Mouse (Mus musculus) liver, postnatal 0 days (tissue): ENCODE measurements at regions not wholly inside any gene's neighbourhood (a gene's known extent, or its start where the extent isn't known, plus 50 kb on each side); places are given as distances from the start of the nearest gene placed in this dataset.

ENCODE experiments used
- ATAC-seq: fragments of 200-750 bp; cut with Nextera tagmentation; 2 replicates; pipeline ENCODE4 v1.8.0; 2017; ENCODE audit warnings: mild to moderate bottlenecking, moderate library complexity
- DNase-seq: peaks from one replicate; pipeline ENCODE4 v3.0.0-alpha.2; 2016
- H3K27ac ChIP-seq: fragments of 300-500 bp; sonication (generic); 2 replicates; pipeline ENCODE4 v1.5.1; 2014; ENCODE audit warnings: antibody characterized with exemption, moderate library complexity, mild to moderate bottlenecking, low read depth
- H3K27me3 ChIP-seq: fragments of 300-500 bp; sonication (generic); 2 replicates; pipeline ENCODE4 v1.6.1; 2014; ENCODE audit warnings: low read length, control low read depth, mixed read lengths; ENCODE audit not compliant: insufficient read depth
- H3K36me3 ChIP-seq: fragments of 300-500 bp; sonication (generic); replicated peaks from 2 replicates; pipeline ENCODE4 v1.6.1; 2014; ENCODE audit warnings: mild to moderate bottlenecking, control low read depth, low read length, moderate library complexity, mixed read lengths; ENCODE audit not compliant: insufficient read depth
- H3K4me1 ChIP-seq: fragments of 300-500 bp; sonication (generic); 2 replicates; pipeline ENCODE4 v1.6.1; 2014; ENCODE audit warnings: antibody characterized with exemption, mild to moderate bottlenecking, control low read depth; ENCODE audit not compliant: insufficient read depth
- H3K4me2 ChIP-seq: fragments of 300-500 bp; sonication (generic); 2 replicates; pipeline ENCODE4 v1.6.1; 2014; ENCODE audit warnings: low read depth, mild to moderate bottlenecking, low read length, moderate library complexity, mixed read lengths
- H3K4me3 ChIP-seq: fragments of 300-500 bp; sonication (generic); 2 replicates; pipeline ENCODE4 v1.5.1; 2014; ENCODE audit warnings: low read depth, low read length
- H3K9ac ChIP-seq: fragments of 300-500 bp; sonication (generic); replicated peaks from 2 replicates; pipeline ENCODE4 v1.6.1; 2014; ENCODE audit warnings: mild to moderate bottlenecking, moderate library complexity
- H3K9me3 ChIP-seq: fragments of 300-500 bp; sonication (generic); 2 replicates; pipeline ENCODE4 v1.6.1; 2016; ENCODE audit warnings: mild to moderate bottlenecking, control low read depth, low read length, mixed read lengths
- CTCF ChIP-seq: sonication (generic); IDR thresholded peaks from 2 replicates; pipeline ENCODE4 v1.5.1; 2016; ENCODE audit warnings: antibody characterized with exemption, low read depth
- EP300 ChIP-seq: IDR thresholded peaks from 2 replicates; pipeline ENCODE4 v1.6.1; 2016; ENCODE audit warnings: antibody characterized with exemption, low read depth, mild to moderate bottlenecking
- WGBS: fragments of 180-500 bp; shearing (Covaris S2); extraction: QIAGEN DNeasy Blood & Tissue Kit; methylation state at CpG from one replicate; pipeline ENCODE4 v1.1.7; 2014; ENCODE audit not compliant: insufficient replicate concordance; 5-methylcytosine and 5-hydroxymethylcytosine counted together

DNA sequence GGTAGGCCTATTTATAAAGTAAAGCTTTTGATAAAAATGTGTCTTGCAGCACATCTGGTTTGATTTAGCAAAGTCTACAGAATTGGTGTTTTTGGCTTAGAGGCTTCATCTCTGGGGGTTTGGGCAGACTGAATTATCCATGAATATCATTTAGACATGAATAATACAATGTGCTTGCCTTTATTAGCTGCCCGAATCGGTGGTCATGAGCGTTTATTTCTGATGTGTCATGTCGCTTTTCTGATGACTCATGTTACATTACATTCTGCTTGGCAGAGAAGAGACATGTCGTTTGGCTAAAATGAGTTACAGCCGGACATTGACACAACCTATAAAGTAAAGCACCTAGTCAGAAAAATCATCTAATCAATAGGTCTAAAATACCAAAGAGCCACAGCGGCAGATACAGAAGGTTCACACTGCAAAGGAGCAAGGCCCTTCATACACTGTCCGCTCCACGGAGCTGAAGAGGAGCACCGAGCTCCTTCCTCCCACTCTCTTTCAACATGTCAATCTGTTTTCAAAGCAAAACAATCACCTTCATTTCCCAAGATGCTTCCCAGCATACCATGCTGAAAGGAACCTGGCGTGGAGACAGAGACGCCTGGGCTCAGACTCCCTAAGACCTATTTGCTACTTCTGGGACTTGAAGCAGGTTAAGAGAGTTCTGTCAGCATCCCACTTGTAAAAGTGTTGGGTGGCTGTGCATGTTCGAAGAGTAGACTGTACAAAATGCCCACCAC lies 120.5 kb upstream of the Esrrg start:
- Histone ChIP-seq H3K27me3 (no peaks in the 10 kb centered on the region), H3K4me3 (no peak overlapping the region), H3K4me1 (no peaks in the 10 kb centered on the region), H3K27ac (no peak overlapping the region), H3K9ac (no peak overlapping the region), H3K4me2 (no peak overlapping the region), H3K9me3 (no peaks in the 10 kb centered on the region), H3K36me3 (no peaks in the 10 kb centered on the region)
- WGBS: 79% methylated on average over 13 of the region's 13 CpGs
- ATAC-seq: no peak
- TF ChIP-seq EP300 (no peak), CTCF (no peak)
- no peak for DNase-seq

DNA sequence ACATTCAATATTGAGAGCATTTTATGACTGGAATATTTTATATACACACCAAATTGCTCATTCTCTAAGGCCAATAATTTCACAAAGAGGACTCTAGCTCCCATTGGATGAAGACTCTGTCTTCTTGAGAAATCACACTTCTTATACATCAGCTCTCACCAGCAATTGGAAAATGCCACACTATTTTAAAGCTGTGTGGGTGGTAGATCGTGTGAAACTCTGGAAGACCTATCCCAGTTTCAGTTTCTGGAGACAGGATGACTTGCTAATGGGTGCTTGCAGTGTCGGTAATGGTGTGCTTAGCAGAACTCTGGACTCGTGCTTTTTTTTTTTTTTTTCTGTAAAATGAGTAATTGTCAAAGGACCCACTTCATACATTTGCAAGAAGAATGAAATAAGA lies 119.1 kb upstream of the Esrrg start:
- no peak for ATAC-seq
- no peaks in the 10 kb centered on the region for H3K36me3 ChIP-seq

DNA sequence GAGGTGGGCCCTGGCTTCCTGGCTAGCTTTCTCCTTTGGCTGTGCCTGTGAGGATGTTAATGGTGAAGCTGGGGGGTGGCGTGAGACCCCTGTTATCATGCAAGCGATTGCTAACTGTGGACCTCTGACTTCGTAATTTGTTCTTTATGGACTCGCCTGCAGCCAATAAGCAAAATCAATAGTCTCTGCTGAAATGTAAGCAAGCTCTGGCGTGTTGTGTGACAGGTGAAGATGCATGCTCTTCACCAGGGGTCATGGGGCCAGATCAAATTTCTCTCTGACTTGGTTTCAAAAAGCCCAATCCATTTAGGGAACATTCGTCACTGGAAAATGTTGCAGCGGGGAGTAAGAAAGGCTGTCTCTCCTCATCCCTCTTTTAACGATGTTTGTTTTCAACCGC lies 103.2 kb upstream of the Esrrg start:
- Histone ChIP-seq H3K4me1 (no peaks in the 10 kb centered on the region; the same call in 1 of the 2 replicates), H3K9ac (no peak overlapping the region), H3K4me3 (no peak overlapping the region), H3K36me3 (no peaks in the 10 kb centered on the region), H3K4me2 (no peak overlapping the region), H3K27ac (no peak overlapping the region), H3K9me3 (no peaks in the 10 kb centered on the region), H3K27me3 (no peaks in the 10 kb centered on the region)
- ATAC-seq: peak; percentile 51; the same call in 1 of the 2 replicates
- no peak for TF ChIP-seq CTCF
- TF ChIP-seq EP300: 0 out of 2 replicates have a peak, but pooled peaks have one; percentile 27
- WGBS: 53% methylated on average over 9 of the region's 9 CpGs
- DNase-seq: no peak

More for the DNA sequence above, 119.1 kb upstream of the Esrrg start:
- no peak overlapping the region for H3K9ac ChIP-seq
- no peaks in the 10 kb centered on the region for H3K4me1 ChIP-seq
- H3K27ac ChIP-seq: no peak overlapping the region
- 65% methylated on average over 3 of the region's 3 CpGs for WGBS
- H3K4me3 ChIP-seq: no peak overlapping the region
- H3K4me2 ChIP-seq: no peak overlapping the region
- no peak for DNase-seq
- TF ChIP-seq EP300: no peak
- TF ChIP-seq CTCF: no peak
- H3K9me3 ChIP-seq: no peaks in the 10 kb centered on the region
- H3K27me3 ChIP-seq: no peaks in the 10 kb centered on the region

DNA sequence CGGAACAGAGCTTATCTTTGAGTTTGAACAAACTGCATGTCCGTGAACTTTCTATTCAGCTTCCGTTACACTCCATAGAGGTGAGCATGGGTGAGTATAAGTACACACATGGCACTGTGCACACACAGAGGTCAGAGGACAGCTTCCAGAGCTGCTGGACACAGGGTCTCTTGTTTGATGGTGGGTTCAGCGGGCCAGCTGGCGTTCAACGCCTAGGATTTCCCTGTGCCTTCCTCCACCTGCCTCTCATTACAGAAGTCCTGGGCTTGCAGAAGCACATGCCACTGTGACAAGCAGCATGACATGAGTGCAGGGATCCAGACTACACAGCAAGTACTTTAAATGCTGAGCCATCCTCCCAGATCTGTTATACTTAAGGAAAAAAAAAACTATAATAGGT lies 101.4 kb upstream of the Esrrg start:
- H3K4me1 ChIP-seq: no peaks in the 10 kb centered on the region; the same call in 1 of the 2 replicates
- WGBS: 64% methylated on average over 6 of the region's 6 CpGs
- TF ChIP-seq CTCF (no peak), EP300 (no peak)
- ATAC-seq (no peak), DNase-seq (no peak)
- no peak overlapping the region for H3K4me3 ChIP-seq
- H3K4me2 ChIP-seq: no peak overlapping the region
- H3K27me3 ChIP-seq: no peaks in the 10 kb centered on the region
- H3K9me3 ChIP-seq: no peaks in the 10 kb centered on the region
- H3K36me3 ChIP-seq: no peaks in the 10 kb centered on the region
- no peak overlapping the region for H3K27ac ChIP-seq
- H3K9ac ChIP-seq: no peak overlapping the region

DNA sequence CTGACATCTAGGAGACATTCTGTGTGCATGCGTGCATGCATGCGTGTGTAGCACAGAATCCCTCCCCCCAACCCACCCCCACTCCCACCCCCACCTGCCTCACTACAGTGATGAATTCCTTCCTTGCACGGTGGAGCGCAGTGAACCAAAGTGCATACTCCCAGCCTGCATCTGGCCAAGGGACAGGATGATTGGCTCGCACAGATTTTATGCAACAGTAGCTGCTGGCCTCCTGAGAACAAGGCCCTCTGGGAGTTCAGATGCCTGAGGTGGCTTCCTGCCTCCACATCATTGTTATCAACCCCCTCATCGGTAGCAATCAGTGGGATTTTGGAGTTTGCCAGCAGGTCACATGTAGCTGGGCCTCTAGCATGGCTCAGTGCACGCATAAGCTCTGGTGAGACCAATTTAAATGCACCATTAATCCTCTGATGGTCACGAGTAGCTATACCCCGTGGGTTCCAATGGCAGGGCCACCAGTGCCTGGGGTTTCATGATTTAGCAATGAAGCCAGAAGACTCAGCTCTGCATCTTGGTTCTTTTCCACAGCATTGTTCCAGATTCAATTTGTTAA lies 77.2 kb upstream of the Esrrg start:
- Histone ChIP-seq H3K4me2 (no peak overlapping the region), H3K9ac (no peak overlapping the region), H3K27ac (no peak overlapping the region), H3K27me3 (no peaks in the 10 kb centered on the region), H3K9me3 (no peaks in the 10 kb centered on the region), H3K4me1 (no peaks in the 10 kb centered on the region), H3K36me3 (no peaks in the 10 kb centered on the region), H3K4me3 (no peak overlapping the region)
- TF ChIP-seq CTCF: no peak
- no peak for TF ChIP-seq EP300
- 77% methylated on average over 9 of the region's 9 CpGs for WGBS
- DNase-seq: no peak
- no peak for ATAC-seq

DNA sequence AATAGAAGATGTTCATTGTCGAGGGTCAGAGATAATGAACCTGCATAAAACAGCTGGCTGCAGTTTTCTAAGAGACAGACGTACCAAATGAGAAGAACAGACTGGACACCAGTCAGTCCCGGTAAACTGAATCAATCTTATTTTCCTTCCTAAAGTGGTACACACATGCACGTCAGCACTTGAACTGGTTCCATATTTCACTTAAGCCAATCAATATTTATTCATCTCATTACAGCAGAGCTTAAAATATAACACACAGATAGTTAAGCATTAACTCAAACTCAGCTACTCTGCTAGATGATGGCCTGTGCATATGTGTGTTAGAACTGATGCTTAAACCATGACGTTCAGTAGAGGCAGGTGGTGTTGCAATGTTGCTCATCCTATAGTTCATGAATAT lies 72.3 kb upstream of the Esrrg start:
- no peak overlapping the region for H3K9ac ChIP-seq
- DNase-seq (no peak), ATAC-seq (peak; percentile 68)
- H3K4me2 ChIP-seq: no peak overlapping the region
- WGBS: 56% methylated on average over 5 of the region's 5 CpGs
- no peaks in the 10 kb centered on the region for H3K9me3 ChIP-seq
- H3K36me3 ChIP-seq: no peaks in the 10 kb centered on the region
- H3K4me3 ChIP-seq: no peak overlapping the region
- no peak overlapping the region for H3K27ac ChIP-seq
- TF ChIP-seq CTCF (no peak), EP300 (0 out of 2 replicates have a peak, but pooled peaks have one; percentile 25)
- H3K4me1 ChIP-seq: no peaks in the 10 kb centered on the region; the same call in 1 of the 2 replicates
- no peaks in the 10 kb centered on the region for H3K27me3 ChIP-seq
